Mouse (Mus musculus): ENCODE measurements at regions not wholly inside any gene's neighbourhood (a gene's known extent, or its start where the extent isn't known, plus 50 kb on each side); places are given as distances from the start of the nearest gene placed in this dataset.
A peak's percentile ranks its signal among the peaks of the same experiment; 100 is the strongest.

DNA sequence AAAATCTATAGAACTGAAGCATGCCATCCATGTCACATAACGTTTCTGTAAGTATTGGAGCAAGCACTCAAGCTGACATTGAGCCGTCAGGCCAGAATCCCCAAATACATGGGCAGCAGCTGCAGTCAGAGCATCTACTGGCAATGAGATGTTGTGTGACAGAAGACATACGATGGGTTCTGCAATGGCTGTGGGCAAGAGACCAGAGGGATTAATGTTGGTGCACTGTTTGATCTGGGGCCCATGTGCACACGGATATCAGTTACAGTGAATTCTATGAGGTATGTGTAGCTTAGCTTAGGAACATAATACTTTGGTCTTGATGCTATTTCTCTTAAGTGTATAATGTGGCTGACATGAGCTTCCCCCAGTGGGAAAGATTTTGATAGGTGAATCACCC lies 197.1 kb upstream of the Lyplal1 start:
- no peak for DNase-seq
- intact Hi-C loops (cut with DNase I): no loop called here

DNA sequence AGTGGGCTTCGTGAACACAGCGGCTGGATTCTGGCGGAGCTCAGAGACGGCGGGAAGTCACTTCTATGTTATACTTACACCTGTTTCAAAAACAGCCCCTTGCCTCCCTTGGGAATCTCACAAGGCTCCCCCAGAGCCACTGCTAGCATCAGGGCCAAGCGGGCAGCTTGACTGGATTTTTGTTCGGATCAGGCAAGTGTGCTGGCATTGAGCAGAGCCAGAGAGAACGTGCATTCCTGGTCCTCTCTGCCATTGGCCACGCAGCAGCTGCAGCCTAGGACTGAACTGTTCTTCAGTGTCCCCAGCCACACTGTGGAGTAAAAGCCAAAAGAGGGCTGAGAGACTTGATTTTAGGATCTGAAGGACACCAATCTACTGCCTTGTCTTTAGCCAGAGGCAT lies 195.6 kb upstream of the Lyplal1 start:
- peak; percentile 9 for DNase-seq
- intact Hi-C loops (cut with DNase I): no loop called here

- intact Hi-C loops (cut with DNase I): no loop called here
- no peak for DNase-seq
Observed at GRCm38 (mm10) chr1:186312008-186312407, 194.9 kb upstream of the Lyplal1 start.

GRCm38 (mm10) chr1:186307627-186308026 lies 190.5 kb upstream of the Lyplal1 start:
- intact Hi-C loops (cut with DNase I): no loop called here
- no peak for DNase-seq

GRCm38 (mm10) chr1:186297464-186297863 lies 180.4 kb upstream of the Lyplal1 start:
- intact Hi-C loops (cut with DNase I): no loop called here
- no peak for DNase-seq

GRCm38 (mm10) chr1:186295201-186295600 lies 178.1 kb upstream of the Lyplal1 start:
- DNase-seq: no peak
- intact Hi-C loops (cut with DNase I): no loop called here

GRCm38 (mm10) chr1:186294635-186295034 lies 177.5 kb upstream of the Lyplal1 start:
- intact Hi-C loops (cut with DNase I): no loop called here
- no peak for DNase-seq

DNA sequence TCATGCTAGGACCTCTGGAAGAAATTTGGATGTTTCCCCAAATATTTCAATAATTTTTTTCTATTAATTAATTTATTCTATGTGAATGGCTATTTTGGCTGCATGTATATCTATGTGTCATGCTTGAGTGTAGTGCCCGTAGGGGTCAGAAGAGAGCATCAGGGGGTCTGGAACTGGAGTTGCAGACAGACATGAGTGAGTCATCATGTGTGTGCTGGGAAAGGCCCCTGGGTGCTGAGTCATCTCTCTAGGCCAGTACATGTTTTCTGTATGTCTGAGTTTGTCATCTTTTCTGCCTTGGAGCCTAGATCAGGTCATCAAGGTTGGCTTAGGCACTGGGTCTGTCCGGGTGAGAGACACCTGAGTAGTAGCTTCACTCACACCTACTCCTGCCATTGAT lies 172.0 kb upstream of the Lyplal1 start:
- DNase-seq: no peak
- intact Hi-C loops (cut with DNase I): no loop called here

DNA sequence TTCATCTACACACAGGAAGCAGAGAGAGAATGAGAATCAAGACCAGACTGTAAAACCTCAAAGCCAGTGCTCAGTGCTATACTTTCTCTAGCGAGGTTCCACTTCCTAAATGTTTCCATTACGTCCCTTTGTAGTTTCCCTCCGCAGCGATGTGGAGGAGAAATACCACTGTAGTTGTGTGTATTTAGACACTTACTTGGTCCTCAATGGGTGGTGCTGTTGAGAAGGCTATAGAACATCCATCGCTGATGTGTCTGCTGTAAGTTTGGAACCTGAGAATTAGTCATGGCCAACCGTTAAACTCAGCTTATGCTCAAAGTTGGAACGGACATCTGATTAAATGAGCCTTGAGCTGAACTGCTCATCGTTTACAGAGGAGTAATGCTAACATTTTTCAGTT lies 170.7 kb upstream of the Lyplal1 start:
- intact Hi-C loops (cut with DNase I): no loop called here
- no peak for DNase-seq

DNA sequence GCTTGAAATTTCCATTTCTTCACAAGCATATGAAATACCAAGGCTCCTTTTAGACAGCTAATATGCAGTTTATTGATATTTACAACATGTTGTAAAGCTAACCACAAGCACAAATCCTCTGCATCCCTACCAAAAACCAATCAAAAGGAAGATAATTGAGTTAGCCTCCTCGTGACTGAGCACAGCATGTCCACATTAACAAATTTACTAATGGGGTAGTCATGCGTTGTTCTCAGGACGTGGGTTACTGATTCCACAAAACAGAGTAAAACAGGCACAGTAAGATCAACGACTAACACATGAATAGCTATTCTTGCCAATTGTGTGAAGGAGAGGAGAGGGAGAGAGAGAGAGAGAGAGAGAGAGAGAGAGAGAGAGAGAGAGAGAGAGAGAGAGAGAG lies 169.3 kb upstream of the Lyplal1 start:
- intact Hi-C loops (cut with DNase I): no loop called here
- DNase-seq: no peak

DNA sequence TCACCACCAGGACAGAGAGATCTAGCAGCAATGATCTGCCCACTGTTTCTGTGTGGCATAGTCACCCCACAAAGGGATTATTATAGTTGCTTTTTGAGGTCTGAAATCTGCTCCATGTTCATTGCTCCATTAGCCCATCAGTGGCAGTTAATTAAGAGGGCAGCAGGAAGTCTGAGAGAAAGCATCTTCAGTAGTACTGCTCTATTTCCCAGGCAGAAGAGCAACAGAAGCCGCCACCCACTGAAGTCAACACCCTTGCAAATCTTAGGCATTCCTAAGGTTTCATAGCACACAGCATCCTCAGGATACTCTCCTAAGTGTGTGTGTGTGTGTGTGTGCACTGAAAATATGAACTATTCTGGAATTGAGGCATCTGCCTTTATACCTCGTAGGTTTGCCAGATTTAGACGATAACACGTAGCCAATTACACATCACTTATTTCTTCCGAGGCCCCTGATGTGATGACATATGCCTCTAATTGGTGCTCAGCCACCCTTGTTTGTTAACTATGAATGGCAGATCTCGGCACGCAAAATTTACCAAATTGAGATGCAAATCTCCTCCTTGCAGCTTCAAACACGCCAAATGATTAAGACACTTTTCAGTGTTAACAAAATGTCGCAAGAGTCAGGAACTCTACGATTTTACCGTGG lies 161.0 kb upstream of the Lyplal1 start:
- intact Hi-C loops (cut with DNase I): no loop called here
- DNase-seq: no peak

DNA sequence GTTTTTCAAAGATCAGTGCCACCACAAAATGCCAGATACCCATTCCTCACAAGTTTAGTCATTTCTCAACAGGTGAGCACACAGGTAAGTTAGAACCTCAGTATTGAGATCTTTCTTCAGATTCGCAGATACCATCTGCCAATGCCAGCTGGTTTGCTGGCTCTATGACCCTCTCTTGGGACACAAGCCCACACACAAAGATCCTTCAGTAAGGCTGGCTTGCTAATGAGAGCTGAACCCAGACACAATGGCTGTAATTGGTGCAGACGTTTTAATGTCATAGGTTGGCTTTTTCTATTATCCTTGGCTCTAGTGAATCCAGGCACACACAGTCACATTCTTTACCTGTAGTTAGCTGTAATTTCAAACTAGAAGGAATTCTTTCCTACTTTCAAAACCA lies 154.3 kb upstream of the Lyplal1 start:
- DNase-seq: peak; percentile 48
- intact Hi-C loops (cut with DNase I): no loop called here

DNA sequence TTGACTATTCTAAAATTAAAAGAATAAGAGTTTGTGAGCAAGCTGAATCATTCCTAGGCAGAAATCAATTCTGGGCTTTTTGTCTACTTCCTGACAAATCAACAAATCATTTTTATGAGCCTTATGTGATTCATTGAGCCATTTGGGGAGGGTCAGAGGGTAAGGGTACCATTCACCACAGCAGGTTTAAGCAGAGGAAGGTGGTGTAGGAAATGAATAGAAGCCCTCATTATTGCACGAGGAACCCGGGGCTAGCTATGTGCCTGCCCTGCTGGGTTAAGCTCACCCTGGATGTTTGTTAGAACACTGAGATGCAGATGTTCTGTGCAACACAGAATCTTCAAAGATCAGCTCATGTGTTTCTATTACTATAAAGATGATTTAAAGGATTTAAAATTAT lies 150.2 kb upstream of the Lyplal1 start:
- DNase-seq: no peak
- intact Hi-C loops (cut with DNase I): no loop called here

DNA sequence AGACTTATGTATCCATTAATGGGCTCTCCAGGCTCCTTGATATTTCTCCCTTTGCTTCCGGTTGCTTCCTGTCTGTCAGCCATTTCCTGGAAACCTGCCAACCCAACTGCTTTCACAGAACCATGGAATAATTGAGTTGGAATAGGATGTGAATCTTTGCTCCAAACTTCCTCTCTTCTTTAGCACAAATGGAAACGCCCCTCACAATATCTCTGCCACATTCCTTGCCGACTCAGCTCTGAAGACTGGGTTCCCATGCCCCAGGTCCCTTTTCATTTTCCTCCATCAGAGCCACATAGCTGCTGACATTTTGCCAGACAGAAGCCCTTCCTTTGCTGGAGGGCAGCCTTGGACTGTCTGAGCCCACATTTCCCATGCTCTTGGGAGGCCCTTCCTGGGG lies 147.5 kb upstream of the Lyplal1 start:
- intact Hi-C loops (cut with DNase I): no loop called here
- DNase-seq: peak; percentile 62

GRCm38 (mm10) chr1:186263955-186264354 lies 146.8 kb upstream of the Lyplal1 start:
- intact Hi-C loops (cut with DNase I): no loop called here
- no peak for DNase-seq

GRCm38 (mm10) chr1:186263196-186263595 lies 146.1 kb upstream of the Lyplal1 start:
- intact Hi-C loops (cut with DNase I): no loop called here
- DNase-seq: no peak

DNA sequence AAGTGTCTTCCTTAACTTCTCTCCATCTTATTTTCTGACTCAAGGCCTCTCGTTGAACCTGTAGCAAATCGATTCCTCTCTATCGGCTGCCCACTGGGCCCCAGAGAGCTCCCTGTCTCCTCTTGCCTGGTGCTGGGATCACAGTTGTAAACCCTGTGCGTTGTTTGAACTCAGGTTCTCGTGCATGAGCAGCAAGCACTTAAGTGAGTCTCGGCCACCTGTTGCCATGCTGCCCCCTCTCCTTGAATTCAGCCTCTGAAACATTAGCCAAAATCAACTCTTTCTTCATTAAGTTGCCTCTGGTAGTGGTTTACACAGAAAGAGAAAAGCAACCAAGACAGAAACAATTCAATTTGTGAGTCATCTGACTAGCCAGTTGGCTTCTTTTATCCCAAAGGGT lies 144.9 kb upstream of the Lyplal1 start:
- DNase-seq: no peak
- intact Hi-C loops (cut with DNase I): no loop called here

DNA sequence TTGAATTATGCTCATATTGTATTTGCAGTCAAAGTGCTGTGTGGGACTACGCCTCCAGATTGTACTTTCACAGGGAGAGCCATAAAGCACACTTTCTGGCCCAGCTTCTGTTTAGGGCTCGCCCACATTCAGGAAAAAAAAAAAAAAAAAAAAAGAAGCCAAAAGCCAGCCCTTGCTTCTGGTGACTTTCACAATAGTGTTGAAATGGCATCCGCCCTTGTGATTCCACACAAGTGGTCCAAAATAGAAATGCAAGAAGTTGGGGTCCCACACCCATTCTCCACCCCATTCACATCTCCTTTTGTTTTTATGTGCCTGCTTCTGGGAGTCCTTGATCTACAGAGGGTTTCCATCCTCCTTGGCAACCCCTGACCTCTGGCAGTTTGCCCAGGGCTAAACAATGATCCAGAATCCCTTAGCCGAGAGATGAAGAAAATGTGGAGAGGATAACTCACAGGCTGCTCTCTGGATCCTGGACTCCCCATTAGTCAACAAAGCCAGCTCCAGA lies 144.3 kb upstream of the Lyplal1 start:
- intact Hi-C loops (cut with DNase I): no loop called here
- peak; percentile 63 for DNase-seq

DNA sequence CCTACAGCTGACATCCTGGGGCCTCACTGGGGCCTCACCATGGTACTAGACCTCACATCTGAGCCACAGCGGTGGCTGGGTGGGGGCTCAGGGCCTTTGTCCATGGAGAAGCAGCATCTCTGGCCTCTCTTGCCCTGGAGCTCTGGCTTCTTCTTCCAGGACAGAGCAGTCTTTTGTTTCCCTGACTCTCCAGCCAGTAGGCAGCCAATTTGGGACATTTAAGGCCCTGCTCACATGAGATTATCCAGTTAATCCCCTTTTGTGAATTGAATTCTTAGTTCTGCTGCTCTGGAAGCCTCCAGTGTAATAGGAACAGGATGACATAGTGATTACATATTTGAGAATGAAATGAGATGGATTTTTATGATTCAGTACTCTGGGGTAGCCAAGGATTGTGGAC lies 140.5 kb upstream of the Lyplal1 start:
- DNase-seq: no peak
- intact Hi-C loops (cut with DNase I): no loop called here

DNA sequence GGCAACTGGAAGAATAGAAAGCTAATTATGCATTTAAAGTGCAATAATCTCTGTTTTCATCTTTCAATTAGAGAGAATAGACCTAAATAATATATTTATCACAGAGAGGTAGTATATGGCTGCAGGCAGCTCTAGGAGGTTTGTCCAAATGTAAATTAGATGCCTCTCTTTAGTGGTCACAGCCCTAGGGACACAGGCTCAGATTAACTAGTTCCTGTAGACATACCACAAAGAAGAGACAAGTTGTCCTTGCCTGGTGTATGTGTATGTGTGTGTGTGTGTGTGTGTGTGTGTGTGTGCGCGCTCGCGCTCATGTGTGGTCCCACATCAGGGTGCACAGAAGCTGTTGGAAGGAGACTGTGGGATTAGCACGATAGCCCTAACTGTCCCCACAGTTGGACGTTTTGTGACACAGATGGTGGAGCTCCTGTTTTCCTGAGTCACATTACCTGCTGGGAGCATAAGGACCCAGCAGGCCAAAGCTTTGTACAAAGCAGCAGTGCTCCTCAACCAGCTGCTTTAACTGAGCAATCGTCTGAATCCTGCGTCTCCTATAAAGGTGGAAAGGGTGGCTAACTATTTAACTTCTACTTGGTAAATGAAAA lies 138.5 kb upstream of the Lyplal1 start:
- peak; percentile 56 for DNase-seq
- intact Hi-C loops (cut with DNase I): no loop called here

DNA sequence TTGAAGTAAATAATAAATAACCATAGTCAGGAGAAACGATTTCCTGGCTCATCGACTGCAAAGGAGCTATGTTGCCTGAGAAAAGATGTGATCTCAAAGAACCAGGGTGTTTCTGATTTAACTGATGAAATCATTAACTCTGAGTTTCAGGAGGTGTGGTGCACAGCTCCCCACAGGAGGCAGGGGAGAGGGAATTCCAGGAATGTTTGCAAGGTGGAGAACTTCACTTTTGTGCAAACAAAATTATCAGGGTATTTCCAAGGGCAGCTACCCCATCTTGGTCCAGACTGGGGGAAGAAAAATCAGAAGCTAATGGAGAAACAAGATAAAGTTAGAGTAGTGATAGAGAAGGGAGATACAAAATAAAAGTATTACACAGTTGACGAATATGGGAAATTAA lies 137.4 kb upstream of the Lyplal1 start:
- no peak for DNase-seq
- intact Hi-C loops (cut with DNase I): no loop called here

DNA sequence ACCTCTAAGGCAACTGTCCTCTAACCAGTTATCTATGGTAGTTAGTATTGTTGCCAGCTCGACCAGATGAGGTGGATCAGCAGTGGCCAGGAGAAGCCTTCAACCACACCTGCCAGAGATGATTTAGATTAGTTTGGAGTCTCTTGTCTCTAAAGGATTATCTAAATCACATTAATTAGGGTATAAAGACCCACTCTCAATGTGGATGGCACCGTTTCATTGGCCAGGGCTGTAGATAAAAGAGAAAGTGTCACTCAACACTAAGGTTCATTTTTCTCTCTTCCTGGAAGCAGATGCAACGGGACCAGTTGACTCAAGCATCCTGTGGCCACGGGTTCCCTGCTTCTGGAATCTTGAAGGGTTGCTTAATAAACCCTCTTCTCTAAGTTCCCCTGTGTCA lies 135.4 kb upstream of the Lyplal1 start:
- DNase-seq: no peak
- intact Hi-C loops (cut with DNase I): no loop called here

- intact Hi-C loops (cut with DNase I): no loop called here
- peak; percentile 87 for DNase-seq
Observed at GRCm38 (mm10) chr1:186250316-186250715, 133.2 kb upstream of the Lyplal1 start.

Measured in left cerebral cortex, postnatal 4 days (tissue).